Mouse (Mus musculus): Measurements from ENCODE around the gene Ikbip.
A peak's percentile ranks its signal among the peaks of the same experiment; 100 is the strongest.

Ikbip gene

DNA sequence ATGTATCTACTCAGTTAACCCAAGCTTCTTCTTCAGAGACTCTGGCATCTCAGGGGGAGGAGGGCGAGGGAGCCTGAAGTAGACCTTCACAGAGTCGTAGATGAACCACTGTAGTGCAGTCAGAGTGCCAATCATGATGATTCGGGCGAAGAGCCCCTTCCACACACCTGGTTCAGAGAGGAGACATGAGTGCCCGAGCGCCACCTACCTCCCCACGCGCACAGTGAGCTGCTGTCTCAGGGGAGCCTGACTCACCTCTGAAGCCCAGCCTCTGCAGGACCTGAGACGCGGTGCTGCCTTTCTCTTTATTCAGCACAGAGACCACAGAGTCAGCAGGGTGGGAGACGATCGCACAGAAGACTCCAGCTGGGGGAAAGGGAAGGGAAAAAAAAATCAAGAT is 34.2 kb downstream of the Ikbip start:
- no peak for DNase-seq (ENCODE audit: low read depth, low spot score)

DNA sequence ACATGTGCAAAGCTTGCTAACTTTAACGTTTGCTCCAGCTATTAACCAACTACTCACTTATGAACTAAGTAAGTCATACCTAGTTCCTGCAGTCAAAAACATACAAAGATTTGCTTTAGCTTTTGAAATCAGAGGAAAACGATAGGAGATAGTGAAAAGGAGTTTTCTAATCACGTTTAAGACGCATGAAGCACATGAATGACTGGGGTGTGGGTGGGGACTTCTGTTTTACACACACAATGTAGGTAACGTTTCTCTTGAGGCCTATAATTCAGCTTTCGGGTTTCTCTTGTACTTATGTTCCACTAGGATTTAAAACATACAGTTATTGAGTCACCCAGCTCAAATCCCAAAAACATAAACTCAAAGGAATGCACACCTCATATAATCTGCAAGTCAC is 39.9 kb downstream of the Ikbip start:
- no peak for DNase-seq (ENCODE audit: low read depth, low spot score)

DNA sequence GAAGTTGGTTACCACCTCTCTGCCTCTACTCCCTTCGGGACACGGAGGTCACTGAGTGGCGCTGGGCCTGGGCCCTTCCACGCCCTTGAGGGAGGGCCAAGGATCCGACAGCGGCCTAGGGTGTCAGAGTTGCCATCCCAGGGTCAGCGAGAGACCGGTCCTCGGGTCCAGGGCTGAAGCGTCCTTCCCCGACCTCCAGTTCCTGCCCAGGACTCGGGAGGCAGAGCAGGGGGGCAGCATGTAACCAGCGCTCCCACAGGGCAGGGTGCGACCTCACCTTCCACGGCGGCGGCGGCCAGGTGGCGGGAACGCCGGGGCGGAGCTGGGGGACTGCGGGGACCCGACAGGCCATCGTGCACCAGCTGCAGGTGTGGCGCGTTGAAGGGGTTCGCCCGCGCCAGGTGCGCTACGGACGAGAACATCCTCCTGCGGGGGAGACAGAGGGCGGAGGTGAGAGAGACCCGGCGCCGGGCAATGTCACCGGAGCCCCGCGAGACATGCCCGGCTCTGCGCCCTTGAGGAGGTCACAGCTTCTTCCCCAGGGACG is 40.6 kb downstream of the Ikbip start:
- DNase-seq (ENCODE audit: low read depth, low spot score) = peak; percentile 64

DNA sequence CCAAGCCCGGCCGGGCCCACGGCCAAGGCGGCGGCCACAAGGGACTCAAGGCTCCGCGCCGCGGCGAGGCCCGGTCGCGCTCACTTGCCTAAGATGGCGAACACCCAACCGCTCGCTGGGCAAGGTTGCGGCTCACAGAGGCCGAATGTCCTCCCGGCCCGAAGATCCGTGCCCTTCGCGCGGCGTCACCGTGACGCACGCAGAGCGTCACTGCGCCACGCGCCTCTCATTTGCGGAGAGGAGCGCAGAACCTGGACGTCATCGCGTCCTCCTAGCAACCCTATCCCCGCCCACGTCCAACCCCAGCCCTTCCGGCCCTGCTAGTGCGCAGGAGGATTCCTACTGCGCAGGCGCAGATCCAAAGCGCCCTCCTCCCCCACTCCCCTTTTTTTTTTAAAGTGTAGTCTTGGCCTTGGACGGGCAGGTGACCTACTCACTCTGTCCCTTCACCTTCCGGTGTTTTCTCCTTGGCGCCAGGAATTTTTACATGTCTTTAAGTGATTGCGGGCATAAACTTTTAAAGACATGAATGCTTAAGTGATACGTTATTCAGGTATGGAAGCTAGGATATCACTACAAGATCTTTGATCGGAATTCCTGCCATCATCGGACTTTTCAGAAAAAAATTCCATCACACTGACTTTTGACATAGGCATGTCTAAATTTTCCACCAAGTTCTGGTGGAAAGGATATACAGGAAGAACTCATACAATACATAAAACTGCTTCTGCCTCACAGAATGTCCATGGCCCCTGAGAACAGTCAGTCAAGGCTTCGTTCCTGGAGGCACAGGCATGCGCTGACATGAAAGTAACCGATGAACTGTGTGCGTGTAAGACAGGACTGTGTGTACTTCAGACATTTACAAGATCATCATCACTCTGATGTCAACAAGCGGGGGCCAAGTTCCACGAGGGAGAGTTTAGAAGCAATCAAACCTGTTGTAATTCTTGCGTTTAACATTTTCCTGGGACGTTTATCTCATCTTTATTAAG is 41.4 kb downstream of the Ikbip start, which contains the start of gene Slc25a3:
TSS of gene Slc25a3 (minus strand) at position 232 of the 995 bp plus-strand sequence.
- DNase-seq (ENCODE audit: low read depth, low spot score) = peak; percentile 100

DNA sequence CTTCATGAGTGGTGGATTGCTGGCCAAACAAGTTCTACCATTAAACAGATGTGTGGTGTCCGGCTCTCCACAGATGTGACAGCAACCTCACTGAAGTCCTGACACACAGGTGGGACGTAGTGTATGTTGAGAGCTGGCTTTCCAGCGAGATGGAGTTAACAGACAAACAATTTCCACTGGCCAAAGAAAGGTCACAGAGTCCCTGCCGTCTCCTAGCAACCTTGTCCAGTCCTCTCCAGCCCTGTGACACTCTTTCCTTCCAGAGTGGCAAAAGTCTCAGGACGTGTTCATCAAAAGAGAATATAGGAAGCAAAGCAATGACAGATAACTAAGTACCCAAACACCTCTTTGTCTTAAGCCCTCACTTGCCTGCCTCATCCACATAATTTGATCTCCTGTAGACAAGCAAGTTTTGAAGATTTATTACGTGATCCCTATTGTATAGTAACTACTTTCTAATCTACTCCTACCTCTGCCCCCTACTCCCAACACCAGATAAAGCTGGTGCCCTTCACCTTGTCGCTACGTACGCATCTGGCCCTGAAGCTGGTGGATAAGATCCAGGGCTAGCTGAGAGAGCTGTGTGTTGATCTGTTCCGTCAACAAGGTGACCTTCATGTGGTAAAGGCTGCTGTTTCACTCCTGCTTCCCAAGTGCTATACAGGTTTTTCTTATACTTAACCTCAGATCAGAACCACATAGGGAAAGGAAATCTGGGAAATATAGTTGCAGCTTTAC is 44.0 kb downstream of the Ikbip start:
- DNase-seq (ENCODE audit: low read depth, low spot score) = no peak

DNA sequence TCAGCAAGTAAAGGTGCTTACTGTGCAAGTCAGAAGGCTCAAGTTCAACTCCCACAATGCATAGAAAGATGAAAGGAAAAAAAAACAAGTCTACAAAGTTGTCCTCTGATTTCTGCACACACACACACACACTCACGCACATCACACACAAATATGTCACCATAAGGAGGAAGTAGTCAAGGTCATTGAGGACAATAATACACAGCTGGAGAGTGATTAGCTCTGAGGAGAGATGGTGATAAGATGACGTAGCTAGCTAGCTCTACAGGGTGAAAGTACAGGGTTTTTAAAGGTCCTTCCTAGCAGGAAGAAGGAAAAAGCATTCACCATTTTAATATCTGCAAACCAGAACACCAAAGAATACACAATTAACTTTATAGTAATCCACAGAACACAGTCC is 44.7 kb downstream of the Ikbip start:
- no peak for DNase-seq (ENCODE audit: low read depth, low spot score)

DNA sequence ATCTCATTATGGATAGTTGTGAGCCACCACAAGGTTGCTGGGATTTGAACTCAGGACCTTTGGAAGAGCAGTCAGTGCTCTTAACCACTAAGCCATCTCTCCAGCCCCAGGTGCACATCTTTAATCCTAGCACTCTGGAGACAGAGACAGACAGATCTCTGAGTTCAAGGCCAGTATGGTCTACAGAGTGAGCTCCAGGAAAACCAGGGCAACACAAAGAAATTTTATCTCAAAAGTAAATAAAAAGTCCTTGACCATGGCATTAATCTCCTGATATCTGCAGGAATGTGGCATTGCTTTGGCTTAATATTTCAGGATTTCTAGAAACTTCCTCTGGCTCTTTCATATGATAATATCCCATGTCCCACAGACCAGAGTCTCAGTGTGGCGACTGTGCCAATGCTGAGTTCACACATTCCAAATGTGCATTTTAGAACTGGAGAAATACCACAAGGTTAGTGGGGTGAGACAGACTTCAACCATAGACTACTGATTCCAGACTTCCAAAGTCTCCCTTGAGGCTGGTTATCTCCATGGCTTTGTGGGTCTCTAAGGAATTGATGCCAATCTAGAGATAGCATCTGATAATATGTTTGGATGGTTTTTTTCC is 45.9 kb downstream of the Ikbip start:
- DNase-seq (ENCODE audit: low read depth, low spot score) = no peak

DNA sequence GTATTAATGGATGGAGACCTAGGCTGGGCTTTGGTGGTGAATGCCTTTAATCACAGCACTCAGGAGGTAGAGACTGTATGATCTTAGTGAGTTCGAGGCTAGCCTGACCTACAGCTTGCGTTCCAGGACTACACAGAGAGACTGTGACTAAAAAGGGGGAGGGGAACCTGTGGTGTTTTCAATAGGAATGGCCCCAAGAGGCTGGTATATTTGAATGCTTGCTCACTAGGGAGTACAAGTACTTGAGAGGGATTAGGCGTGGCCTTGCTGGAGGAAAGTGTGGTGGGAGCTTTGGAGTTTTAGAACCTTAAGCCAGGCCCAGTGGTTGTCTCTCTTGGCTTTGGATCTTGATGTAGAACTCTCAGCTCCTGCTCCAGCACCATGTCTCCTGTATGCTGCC is 48.1 kb downstream of the Ikbip start:
- no peak for DNase-seq (ENCODE audit: low read depth, low spot score)

DNA sequence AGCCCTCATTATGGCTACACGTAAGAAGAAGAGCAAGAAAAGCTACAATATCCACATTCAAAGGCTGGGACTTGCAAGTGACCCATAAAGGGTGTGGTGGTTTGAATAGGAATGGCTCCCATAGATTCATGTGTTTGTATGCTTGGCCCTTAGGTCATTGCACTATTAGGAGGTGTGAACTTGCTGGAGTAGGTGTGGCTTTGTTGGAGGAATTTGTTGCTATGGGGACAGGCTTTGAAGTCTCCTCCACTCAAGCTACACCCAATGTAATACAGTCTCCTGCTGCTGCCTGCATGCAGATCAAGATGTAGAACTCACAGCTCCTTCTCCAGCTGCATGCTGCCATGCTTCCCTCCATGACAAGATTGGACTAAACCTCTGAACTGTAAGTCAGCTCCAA is 48.8 kb downstream of the Ikbip start:
- no peak for DNase-seq (ENCODE audit: low read depth, low spot score)

DNA sequence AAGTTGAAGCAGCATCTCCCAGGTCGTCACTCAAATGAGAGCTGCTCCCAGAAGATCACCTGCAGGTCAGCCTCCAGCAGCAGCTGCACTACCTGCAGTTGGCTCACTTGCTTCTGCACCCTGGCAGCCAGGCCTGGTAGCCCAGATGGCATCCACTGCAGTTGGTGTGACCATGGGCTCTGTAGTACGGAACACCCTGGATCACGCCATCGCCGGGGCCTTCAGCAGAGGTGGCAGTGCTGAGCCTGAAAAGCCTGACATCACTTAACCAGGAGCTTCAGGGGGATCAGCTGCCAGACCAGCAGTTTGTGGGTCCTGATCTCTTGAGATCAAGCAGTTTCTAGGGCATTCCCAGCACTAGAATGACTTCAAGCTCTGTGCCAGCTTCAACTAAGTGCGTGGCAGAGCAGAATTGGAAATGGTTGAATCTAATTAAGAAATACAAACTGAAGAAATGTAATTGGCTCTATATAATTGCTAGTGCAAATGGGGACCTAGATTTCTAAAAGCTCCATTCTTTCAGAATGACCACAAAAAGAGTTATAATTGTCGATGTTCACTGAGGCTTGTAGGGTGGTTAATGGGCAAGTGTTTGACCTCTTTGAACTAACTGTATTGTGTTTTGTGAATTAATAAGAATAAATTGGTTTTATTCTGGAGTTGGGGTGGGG is 52.7 kb downstream of the Ikbip start:
- DNase-seq (ENCODE audit: low read depth, low spot score) = no peak

DNA sequence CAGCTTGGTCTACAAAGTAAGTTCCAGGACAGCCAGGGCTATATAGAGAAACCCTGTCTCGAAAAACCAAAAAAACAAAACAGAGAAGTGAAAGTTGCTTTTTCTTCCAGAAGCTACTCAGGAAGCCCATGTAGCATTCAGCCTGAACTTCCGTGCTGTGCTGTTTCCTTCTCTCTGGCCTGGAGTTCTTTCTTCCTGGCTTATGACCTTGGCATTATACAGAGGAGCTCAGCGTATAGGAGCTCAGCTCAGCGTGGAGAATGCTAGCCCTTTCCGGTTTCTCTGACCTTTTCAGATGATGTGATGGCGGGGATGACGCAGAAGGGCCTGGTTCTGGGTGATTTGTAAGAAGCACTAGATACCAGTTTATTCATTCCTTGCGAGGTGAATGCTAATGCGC is 54.7 kb downstream of the Ikbip start:
- DNase-seq (ENCODE audit: low read depth, low spot score) = no peak

DNA sequence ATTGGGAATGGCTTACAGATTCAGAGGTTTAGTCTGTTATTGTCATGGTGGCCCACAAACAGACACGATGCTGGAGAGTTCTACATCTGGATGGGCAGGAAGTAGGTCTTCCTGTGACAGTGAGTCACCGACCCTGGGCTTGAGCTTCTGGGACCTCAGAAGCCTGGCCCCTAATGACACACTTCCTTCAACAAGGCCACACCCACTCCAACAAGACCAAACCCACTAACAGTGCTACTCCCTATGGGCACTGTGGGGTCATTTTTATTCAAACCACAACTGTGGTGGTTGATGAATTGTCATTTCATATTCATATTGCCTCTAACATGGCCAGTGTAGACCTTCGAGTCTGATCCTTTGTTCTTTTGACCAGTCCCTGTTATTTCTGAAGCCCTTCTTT is 55.6 kb downstream of the Ikbip start:
- no peak for DNase-seq (ENCODE audit: low read depth, low spot score)

DNA sequence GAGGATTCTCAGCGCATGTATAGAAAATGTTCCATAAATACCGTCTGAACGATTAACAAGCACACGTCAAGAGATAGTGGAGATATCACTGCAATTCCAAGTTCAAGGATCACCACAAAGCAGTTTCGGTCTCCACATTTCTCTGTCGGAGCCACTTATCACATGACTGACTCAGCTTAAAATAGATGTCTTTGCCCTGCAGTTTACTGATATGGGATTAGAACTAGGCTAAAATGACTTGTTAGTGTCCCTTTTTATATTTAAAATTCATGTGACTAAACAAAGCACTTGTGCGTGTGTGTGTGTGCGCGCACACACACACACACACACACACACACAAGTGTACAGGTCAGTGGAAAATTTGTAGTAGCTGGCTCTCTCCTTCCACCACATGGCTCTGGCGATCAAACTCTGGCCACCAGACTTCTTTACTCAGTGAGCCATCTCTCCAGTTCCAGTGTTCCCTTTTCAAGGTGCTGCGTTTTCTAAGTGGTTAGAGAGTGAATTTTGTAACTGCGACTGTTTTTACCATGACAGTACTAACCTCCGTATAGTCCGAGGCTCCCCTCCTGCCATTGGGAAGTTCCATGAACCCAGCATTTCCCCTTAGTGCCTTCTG is 56.5 kb downstream of the Ikbip start:
- DNase-seq (ENCODE audit: low read depth, low spot score) = no peak

DNA sequence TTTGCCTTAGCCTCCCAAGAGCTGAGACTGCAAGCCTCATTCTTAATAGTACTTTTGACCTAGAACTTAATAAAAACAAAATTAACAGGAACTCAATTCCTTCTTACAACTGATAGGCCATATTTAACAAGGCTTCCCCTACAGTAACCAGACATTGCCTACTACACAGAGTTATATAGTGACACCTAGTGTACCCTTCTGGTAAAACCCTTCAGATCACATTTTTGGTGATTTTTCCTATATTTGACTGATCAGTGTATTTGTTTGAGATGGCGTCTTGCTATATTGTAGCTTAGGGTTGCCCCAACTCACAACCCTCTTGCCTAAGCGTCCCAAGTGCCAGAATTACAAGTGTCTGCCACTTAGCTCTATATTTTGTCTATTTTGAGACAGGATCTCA is 58.8 kb downstream of the Ikbip start:
- no peak for DNase-seq (ENCODE audit: low read depth, low spot score)

DNA sequence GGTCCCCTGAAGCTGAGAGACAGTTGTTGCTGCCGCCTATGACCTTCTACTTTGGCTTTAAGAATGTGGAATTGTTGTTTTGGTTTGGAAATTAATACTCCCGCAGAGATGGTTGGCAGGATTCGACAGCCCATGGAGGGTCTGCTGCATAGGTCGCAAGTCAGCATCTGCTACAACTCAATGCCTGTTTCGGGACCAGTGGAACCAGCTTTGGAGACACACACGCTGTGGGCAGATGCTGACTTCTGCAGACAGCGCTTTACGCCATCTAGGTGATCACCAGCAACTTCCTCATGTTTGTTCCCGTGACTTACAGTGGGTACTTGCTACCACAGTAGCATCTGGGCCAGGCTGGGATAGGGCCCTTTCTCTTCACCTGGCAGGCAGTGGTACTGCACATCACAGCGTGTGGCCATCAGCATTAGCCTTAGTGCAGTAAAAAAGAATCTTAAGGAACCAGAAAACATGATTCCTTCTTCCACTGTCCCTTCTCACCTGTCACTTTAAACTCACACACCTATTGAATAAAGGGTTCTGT is 60.0 kb downstream of the Ikbip start:
- no peak for DNase-seq (ENCODE audit: low read depth, low spot score)

DNA sequence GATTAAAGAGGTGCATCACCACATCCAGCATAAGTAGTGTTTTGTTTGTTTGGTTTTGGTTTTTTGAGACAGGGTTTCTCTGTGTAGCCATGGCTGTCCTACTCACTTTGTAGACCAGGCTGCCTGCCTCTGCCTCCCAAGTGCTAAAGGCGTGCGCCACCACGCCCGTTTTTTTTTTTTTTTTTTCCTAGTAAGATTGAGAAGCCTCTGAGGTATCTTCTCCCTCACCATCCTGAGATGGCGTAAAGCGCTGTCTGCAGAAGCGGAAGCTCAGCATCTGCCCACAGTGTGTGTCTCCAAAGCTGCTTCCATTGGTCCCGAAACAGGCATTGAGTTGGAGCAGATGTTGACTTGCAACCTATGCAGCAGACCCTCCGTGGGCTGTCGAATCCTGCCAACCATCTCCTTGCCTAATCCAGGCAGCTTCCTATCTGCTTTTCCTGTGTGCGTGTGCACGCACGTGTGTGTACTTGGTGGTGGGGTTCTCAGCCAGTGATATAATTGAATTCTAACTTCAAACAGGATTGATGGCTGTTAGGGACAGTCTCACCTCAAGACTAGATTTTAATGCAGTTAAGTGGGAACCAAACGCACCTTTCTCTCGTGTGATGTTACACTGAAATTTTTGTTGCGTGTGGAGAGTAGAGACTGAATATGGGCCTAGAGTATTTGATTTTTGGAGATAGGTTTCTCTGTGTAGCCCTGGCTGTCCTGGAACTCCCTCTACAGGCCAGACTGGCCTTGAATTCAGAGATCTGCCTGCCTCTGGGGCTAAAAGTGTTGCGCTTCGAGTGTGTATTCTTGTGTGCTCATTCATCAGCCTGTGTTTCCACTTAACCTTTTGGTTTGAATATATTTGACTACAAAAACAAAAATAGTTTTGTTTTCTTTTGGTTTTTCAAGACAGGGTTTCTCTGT is 60.8 kb downstream of the Ikbip start:
- DNase-seq (ENCODE audit: low read depth, low spot score) = no peak

DNA sequence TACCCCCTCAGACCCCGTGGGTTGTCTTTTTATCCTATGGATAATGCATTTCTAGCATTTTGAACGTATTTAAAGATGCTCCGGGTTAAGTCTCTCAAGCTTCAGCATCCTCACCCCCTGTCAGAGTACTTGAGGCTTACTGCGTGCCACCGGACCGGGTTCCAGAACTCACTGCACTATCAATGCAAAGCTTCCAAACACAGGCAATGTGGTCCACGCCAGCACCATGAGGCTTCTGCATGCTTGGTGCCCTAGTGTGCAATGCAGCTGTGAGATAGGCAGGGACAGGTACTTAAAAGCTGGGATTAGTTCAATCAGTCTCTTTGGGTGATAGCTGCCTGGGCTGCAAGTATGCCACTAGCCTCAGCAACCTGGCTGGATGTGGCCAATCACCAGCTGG is 62.7 kb downstream of the Ikbip start:
- DNase-seq (ENCODE audit: low read depth, low spot score) = no peak
